Mouse (Mus musculus): ENCODE data around the gene Samd13. TPM values are rescaled to one million over a fixed set of nuclear protein-coding genes. Genes with fewer than 3 reads are reported as not detected.

Samd13 gene
- polyA plus RNA-seq, 1 experiment from 2014 or later: 0.46 TPM

DNA sequence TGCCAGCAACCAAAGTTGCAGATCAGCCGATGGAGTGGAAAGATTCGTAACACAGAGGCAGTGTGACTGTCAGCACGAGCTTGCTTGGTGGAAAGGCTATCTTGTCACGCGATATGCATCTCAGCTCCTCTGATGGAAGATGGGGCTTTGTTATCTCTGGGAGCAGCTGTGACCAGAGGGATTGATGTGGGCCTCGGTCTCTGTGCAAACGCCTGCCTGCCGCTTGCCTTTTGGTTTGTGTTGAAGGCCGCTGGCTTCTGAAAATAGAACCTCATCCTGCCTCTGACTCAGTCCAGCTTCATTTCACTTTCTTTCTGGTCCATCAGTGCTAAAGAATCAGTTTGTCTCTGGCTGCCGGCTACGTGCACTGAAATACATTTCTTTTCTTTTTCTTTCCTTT, 13.6 kb upstream of the Samd13 start:
- H3K4me3 ChIP-seq: no peak overlapping the region
- peak overlapping the region; percentile 62 for H3K4me2 ChIP-seq
- ATAC-seq: peak; percentile 58; the same call in 1 of the 2 replicates
- no peaks in the 10 kb centered on the region for H3K36me3 ChIP-seq
- H3K27me3 ChIP-seq (replicated peaks): no peaks in the 10 kb centered on the region
- 0 out of 2 replicates have a peak overlapping the region, but pooled peaks have one; percentile 32 for H3K27ac ChIP-seq
- WGBS (ENCODE audit: insufficient replicate concordance): 19% methylated on average over 11 of the region's 11 CpGs
- no peaks in the 10 kb centered on the region for H3K9me3 ChIP-seq (replicated peaks)
- peaks cover 24% of the 10 kb centered on the region for H3K4me1 ChIP-seq
- no peak overlapping the region for H3K9ac ChIP-seq

DNA sequence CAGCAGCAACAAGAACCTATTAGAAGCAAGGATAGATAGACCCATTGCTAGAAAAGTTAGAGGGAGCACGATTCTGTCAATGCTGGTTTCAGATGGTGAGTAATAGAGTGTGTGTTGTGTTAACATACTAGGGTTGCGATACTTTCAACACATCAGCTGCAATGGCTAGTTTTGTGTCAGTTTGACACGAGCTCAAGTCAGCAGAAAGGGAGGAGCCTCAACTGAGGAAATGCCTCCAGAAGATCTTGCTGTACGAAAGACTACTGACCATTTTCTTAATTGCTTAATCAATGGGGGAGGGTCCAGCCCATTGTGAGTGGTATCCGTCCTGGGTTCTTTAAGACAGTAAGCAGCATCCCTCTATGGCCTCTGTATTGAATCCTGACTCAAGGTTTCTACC, 7.2 kb upstream of the Samd13 start:
- 62% methylated on average over 5 of the region's 5 CpGs for WGBS (ENCODE audit: insufficient replicate concordance)
- Histone ChIP-seq H3K27ac (no peak overlapping the region), H3K9ac (no peak overlapping the region), H3K9me3 (replicated peaks) (no peaks in the 10 kb centered on the region), H3K4me1 (no peaks in the 10 kb centered on the region), H3K27me3 (replicated peaks) (no peaks in the 10 kb centered on the region; the same call in 1 of the 2 replicates), H3K36me3 (no peaks in the 10 kb centered on the region), H3K4me3 (no peak overlapping the region), H3K4me2 (no peak overlapping the region)
- ATAC-seq: no peak

DNA sequence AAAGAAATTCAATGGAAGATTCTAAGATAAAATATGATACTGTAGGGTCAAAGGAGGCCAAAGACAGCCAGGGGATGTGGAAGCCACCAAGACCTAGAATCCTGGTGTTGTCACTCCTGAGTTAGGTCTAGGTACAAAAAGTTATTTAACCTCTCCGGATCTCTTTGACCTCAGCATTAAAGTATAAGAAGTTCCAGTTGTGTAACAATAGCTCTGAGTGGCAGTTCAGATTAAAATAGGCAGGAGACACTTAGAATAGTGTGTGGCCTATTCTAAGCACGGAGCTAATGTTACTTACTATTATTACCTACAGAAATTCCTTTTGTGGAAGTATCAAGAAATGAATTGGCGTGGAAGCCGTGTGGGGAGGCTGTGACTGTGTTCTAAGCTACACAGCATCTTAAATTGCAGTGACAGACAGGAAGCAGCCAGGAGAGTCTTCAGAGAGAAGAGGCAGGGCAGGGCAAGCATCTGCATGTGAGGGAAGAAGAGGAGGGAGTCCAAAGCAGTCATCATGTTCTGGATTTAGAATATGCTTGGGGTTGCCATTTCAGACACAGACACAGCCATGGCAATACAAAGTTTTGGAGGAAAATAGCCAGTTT, 1.8 kb upstream of the Samd13 start:
- Histone ChIP-seq H3K9ac (no peak overlapping the region), H3K36me3 (no peaks in the 10 kb centered on the region), H3K4me2 (no peak overlapping the region), H3K27me3 (replicated peaks) (peaks cover 35% of the 10 kb centered on the region), H3K27ac (no peak overlapping the region), H3K4me3 (no peak overlapping the region), H3K4me1 (peaks cover 26% of the 10 kb centered on the region), H3K9me3 (replicated peaks) (no peaks in the 10 kb centered on the region)
- no peak for ATAC-seq
- WGBS (ENCODE audit: insufficient replicate concordance): 59% methylated on average over 4 of the region's 4 CpGs

DNA sequence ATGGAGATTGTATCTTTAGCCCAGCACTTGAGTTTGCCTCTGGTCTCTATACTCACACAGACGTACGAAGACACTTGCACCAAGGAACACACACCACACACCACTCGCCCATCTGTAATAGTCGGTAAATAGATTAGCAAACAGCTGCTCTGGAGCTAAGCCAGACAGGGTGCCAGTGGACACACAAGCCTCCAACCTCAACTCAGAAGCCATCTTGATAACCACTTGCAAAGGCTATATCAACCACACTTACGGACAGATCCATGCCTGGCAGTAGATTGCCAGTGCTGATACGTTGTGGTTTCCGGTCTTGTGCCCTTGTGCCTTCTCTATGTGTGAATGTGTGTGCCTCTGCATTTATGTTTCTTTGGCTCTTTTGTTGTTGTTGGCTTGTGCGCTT, 1.0 kb upstream of the Samd13 start:
- no peak overlapping the region for H3K4me3 ChIP-seq
- no peak overlapping the region for H3K27ac ChIP-seq
- WGBS (ENCODE audit: insufficient replicate concordance): 39% methylated on average over 8 of the region's 8 CpGs
- no peaks in the 10 kb centered on the region for H3K9me3 ChIP-seq (replicated peaks)
- H3K4me1 ChIP-seq: peaks cover 26% of the 10 kb centered on the region
- H3K4me2 ChIP-seq: peak overlapping the region; percentile 76; the same call in 1 of the 2 replicates
- no peak overlapping the region for H3K9ac ChIP-seq
- H3K36me3 ChIP-seq: no peaks in the 10 kb centered on the region
- H3K27me3 ChIP-seq (replicated peaks): peaks cover 35% of the 10 kb centered on the region
- peak; percentile 68 for ATAC-seq

DNA sequence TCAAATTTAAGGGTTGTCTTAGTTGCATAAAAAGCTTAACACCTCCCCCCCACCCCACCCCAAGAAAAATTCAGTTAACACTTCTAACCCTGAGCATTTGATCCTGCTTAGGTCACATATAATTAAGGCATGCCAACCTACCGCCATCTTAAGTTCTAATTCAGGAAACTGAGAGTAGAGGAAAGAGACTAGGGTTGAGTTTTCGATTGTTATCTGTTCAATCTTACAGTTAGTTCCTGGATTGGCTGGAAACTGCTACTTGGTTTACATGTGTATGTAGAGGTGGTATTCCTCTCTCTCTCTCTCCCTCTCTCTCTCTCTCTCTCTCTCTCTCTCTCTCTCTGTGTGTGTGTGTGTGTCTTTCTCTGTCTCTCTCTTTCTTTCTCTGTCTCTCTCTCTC, 2.3 kb downstream of the Samd13 start:
- WGBS (ENCODE audit: insufficient replicate concordance): 34% methylated on average over 2 of the region's 2 CpGs
- H3K9me3 ChIP-seq (replicated peaks): no peaks in the 10 kb centered on the region
- peak overlapping the region; percentile 33; the same call in 1 of the 2 replicates for H3K4me2 ChIP-seq
- no peak overlapping the region for H3K27ac ChIP-seq
- H3K9ac ChIP-seq: no peak overlapping the region
- H3K36me3 ChIP-seq: no peaks in the 10 kb centered on the region
- H3K4me3 ChIP-seq: no peak overlapping the region
- peaks cover 35% of the 10 kb centered on the region for H3K27me3 ChIP-seq (replicated peaks)
- no peak for ATAC-seq
- H3K4me1 ChIP-seq: peaks cover 26% of the 10 kb centered on the region

DNA sequence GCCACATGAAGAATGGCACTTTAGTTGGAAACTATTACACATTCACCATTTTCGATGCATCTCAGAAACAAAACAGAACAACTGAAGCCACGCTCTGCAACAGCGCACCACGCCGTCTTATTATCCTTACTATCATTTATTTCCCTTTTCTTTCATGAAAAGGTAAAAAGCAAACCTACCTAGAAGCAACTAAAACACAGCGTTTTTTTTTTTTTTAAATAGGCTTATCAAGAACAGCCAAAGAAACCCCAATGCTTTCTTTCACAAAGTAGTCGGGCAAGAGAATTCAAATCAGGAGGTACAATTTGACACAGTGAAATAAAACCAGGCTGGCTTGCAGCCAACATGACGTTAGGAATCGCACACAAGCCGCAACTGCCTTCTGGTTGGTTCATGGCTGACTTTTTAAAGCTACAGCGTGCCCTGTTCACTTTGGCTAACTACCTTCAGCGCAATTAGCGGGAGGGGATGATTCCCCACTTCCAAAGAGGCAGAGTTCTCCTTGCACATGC, 3.2 kb downstream of the Samd13 start:
- peaks cover 35% of the 10 kb centered on the region for H3K27me3 ChIP-seq (replicated peaks)
- H3K4me3 ChIP-seq: no peak overlapping the region
- H3K36me3 ChIP-seq: no peaks in the 10 kb centered on the region
- H3K4me1 ChIP-seq: peaks cover 26% of the 10 kb centered on the region
- H3K27ac ChIP-seq: no peak overlapping the region
- no peak overlapping the region for H3K9ac ChIP-seq
- no peaks in the 10 kb centered on the region for H3K9me3 ChIP-seq (replicated peaks)
- WGBS (ENCODE audit: insufficient replicate concordance): 51% methylated on average over 13 of the region's 13 CpGs
- no peak for ATAC-seq
- H3K4me2 ChIP-seq: peak overlapping the region; percentile 33

DNA sequence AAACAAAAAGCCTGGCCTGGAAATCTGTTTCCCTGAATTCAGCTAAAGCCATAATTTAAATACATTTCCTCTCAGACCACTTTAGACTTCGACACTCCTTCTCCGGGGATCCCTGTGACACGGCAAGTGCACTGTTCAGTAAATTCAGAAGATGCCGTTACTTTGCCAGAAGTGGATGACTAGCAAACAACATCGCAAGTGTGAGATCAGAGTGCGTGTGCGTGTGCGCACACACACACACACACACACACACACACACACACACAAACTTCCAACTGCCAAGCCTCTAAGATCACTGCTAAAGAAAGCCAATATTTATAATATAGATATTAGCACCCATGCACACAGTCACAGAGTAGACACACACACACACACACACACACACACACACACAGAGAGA, 3.7 kb downstream of the Samd13 start:
- Histone ChIP-seq H3K36me3 (no peaks in the 10 kb centered on the region), H3K27ac (no peak overlapping the region), H3K4me3 (no peak overlapping the region), H3K4me2 (peak overlapping the region; percentile 33; the same call in 1 of the 2 replicates), H3K27me3 (replicated peaks) (peaks cover 35% of the 10 kb centered on the region), H3K9me3 (replicated peaks) (no peaks in the 10 kb centered on the region), H3K9ac (no peak overlapping the region), H3K4me1 (peaks cover 26% of the 10 kb centered on the region)
- ATAC-seq: no peak
- WGBS (ENCODE audit: insufficient replicate concordance): 76% methylated on average over 8 of the region's 8 CpGs

DNA sequence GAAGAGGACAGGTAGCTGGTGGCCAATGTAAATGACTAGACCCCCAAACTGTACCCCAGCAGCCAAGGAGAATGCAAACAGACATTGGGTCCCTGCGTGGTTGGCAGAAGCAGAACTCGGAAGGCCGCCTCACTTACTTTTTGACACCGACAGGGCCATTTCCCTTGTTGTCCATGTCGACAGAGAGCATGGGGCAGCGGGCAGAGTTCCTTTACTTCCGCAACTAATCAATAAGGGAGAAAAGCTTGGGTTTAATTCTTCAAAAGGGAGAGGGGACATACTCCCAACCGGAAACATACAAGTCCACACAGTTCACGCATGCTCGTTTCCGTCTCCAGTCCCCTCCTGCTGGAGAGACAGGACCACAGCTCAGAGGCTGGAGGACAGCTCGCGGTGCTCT, 4.8 kb downstream of the Samd13 start:
- no peaks in the 10 kb centered on the region for H3K9me3 ChIP-seq (replicated peaks)
- H3K4me1 ChIP-seq: peaks cover 16% of the 10 kb centered on the region
- ATAC-seq: no peak
- H3K4me2 ChIP-seq: no peak overlapping the region
- no peak overlapping the region for H3K9ac ChIP-seq
- no peak overlapping the region for H3K4me3 ChIP-seq
- 85% methylated on average over 13 of the region's 13 CpGs for WGBS (ENCODE audit: insufficient replicate concordance)
- no peaks in the 10 kb centered on the region for H3K36me3 ChIP-seq
- no peak overlapping the region for H3K27ac ChIP-seq
- H3K27me3 ChIP-seq (replicated peaks): peaks cover 26% of the 10 kb centered on the region

DNA sequence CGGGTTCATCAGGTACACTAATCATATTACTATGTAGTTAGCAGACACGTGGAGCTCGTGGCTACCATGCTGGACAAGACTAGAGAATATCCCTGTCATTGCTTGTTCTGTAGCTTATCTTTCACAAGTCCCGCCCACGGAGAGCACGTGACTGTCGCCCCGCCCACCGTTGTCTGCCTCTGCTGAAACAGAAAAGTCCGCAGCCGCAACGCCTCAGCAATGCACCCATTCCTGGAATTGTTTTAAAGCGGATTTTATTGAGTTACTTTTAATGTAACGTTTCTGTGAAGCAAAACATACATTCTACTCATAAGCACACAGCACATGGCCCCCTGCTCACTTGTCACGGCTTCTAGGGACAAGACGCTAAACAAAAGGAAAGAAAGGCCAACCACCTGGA, 5.7 kb downstream of the Samd13 start:
- Histone ChIP-seq H3K4me1 (peaks cover 6% of the 10 kb centered on the region), H3K36me3 (no peaks in the 10 kb centered on the region), H3K27me3 (replicated peaks) (peaks cover 17% of the 10 kb centered on the region), H3K4me3 (no peak overlapping the region), H3K27ac (no peak overlapping the region), H3K9me3 (replicated peaks) (no peaks in the 10 kb centered on the region), H3K9ac (no peak overlapping the region), H3K4me2 (no peak overlapping the region)
- no peak for ATAC-seq
- WGBS (ENCODE audit: insufficient replicate concordance): 82% methylated on average over 16 of the region's 16 CpGs

DNA sequence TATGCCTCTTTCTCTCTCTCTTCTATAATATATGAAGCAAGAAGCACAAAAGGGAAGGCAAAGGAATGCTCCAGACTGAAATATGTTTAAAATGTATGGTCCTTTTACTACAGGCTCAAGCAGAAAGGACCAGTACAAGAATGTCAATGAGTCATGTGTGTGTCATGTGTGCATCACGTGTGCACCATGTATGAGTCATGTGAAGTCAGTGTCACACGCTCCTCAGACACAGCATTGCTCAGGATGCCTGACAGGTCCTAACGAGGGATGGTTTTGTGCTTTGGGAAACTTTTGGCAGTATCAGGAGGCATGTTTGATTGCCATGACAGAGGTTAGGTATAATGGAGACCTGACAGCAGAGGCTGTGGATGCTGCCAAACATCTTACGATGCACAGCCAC, 9.2 kb downstream of the Samd13 start:
- 63% methylated on average over 4 of the region's 4 CpGs for WGBS (ENCODE audit: insufficient replicate concordance)

DNA sequence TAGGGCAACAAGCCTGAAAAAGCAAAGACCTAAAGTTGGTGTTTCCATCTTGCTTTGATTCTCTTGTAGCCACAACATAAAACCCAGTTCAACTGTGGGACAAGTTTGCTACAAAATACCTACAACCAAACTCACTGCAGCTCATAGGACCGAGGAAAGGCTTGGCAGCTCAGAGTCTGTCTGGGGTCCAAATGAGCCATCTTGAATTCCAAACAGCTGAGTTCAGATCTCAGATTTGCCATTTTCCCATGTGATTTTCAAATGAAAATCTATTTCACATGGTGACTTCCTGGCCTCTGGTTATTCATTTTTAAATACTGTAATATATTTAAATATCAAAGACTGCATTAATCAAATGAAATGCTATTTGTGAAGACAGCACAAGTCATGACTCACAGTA, 10.3 kb downstream of the Samd13 start:
- no peaks in the 10 kb centered on the region for H3K9me3 ChIP-seq (replicated peaks)
- ATAC-seq: no peak
- WGBS (ENCODE audit: insufficient replicate concordance): 64% methylated on average over 1 of the region's 1 CpGs
- no peak overlapping the region for H3K27ac ChIP-seq
- H3K36me3 ChIP-seq: no peaks in the 10 kb centered on the region
- no peaks in the 10 kb centered on the region for H3K27me3 ChIP-seq (replicated peaks)
- H3K4me1 ChIP-seq: no peaks in the 10 kb centered on the region
- H3K4me3 ChIP-seq: no peak overlapping the region
- H3K9ac ChIP-seq: no peak overlapping the region
- no peak overlapping the region for H3K4me2 ChIP-seq

More for the DNA sequence above, 9.2 kb downstream of the Samd13 start:
- Histone ChIP-seq H3K4me2 (no peak overlapping the region), H3K36me3 (no peaks in the 10 kb centered on the region), H3K9ac (no peak overlapping the region), H3K4me3 (no peak overlapping the region), H3K4me1 (no peaks in the 10 kb centered on the region), H3K9me3 (replicated peaks) (no peaks in the 10 kb centered on the region), H3K27ac (no peak overlapping the region), H3K27me3 (replicated peaks) (no peaks in the 10 kb centered on the region)
- ATAC-seq: no peak

DNA sequence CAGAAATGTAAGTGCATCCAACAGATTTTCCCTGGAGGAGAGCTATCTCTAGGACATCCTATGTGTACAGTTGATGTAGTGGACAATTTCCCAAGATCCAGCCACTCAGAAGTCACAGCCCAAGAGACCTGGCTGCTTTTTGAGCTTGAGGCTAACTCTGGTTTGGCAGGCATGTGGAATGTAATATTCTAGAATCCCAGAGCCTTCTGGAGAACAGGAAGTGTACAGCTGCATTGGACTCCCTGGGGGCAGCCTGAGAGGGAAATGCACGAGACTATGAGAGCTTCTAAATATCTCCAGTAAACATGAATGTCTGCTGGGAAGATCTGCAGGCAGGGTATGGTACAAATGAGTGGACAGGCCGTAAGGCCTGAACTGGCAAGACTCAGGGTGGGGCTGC, 14.3 kb downstream of the Samd13 start:
- H3K9me3 ChIP-seq (replicated peaks): no peaks in the 10 kb centered on the region
- H3K4me1 ChIP-seq: no peaks in the 10 kb centered on the region
- H3K36me3 ChIP-seq: no peaks in the 10 kb centered on the region
- WGBS (ENCODE audit: insufficient replicate concordance): 54% methylated on average over 2 of the region's 2 CpGs
- no peaks in the 10 kb centered on the region for H3K27me3 ChIP-seq (replicated peaks)
- no peak overlapping the region for H3K4me3 ChIP-seq
- no peak for ATAC-seq
- H3K9ac ChIP-seq: no peak overlapping the region
- H3K4me2 ChIP-seq: no peak overlapping the region
- H3K27ac ChIP-seq: no peak overlapping the region

DNA sequence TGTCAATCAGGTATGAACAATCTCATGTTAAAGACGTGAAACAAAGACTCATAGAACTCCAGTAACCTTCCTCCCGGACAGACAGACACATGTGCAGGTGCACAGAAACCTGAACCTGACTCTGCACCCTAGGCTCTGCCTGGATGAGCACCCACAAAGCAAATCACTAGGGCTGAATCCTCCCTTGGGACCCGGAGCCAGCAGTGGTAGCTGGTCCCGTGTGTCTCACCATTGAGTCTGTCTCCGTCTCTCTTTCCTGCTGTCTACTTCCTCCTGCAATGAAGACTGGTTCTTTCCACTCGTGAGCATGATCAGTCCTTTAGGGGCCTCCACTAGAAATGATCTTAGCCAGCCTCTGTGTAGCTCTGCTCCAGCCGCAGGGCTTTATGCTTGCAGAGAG, 23.5 kb downstream of the Samd13 start:
- Histone ChIP-seq H3K27ac (no peak overlapping the region), H3K4me3 (no peak overlapping the region), H3K4me1 (no peaks in the 10 kb centered on the region), H3K9me3 (replicated peaks) (no peaks in the 10 kb centered on the region), H3K36me3 (no peaks in the 10 kb centered on the region), H3K4me2 (no peak overlapping the region), H3K9ac (no peak overlapping the region), H3K27me3 (replicated peaks) (0 out of 2 replicates have a peak, but pooled peaks cover 4% of the 10 kb centered on the region)
- no peak for ATAC-seq
- WGBS (ENCODE audit: insufficient replicate concordance): 60% methylated on average over 7 of the region's 7 CpGs
